Mouse (Mus musculus) ovary, adult 18-20 months (tissue): ENCODE results near the gene Bag6.
"Not testable (repeated sequence)": the region's sequence is repeated elsewhere in the genome, so short reads cannot be mapped to it uniquely, and the experiment has no call there.

ENCODE experiments used
- DNase-seq: peaks from one replicate; pipeline ENCODE4 v3.0.0; 2022; ENCODE audit warnings: low spot score, mixed read lengths

Gene Bag6

GRCm38 (mm10) chr17:35115046-35116019, 19.6 kb upstream of the Bag6 start, which contains the start of gene Ly6g5b:
TSS of gene Ly6g5b (minus strand) at chr17:35115428.
- no peak for DNase-seq

GRCm38 (mm10) chr17:35120745-35121142, 14.2 kb upstream of the Bag6 start:
- no peak for DNase-seq

DNA sequence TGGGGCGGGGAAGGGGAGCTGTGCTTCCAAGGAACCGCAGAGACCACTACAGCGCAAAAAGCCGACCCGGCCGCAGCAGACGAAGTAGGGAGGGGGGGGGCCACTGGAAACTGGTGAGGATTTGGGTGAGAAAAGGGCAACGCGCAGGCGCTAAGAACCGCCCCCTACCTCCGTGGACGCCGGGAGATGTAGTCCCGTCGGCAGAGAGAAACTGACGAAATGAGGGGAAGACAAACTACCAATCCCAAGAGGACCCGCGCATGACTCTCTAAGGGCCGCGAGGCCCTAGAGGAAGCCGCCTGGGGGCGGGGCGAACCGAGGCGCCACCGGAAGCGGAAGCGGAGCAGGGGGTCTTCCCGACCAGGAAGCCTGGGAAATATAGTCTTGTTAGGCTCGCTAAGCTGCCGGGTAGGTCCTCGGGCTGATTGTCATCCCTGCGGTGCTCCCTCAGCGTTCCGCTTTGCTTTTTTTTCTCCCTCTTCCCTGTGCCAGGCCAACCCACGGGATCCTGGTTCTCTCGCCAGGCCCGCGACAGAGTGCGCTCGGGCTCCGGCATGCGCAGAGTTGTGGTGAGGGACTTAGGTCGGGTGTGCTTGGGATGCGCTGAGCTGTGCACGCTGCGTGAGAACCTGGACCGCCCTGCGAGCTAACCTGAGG, 13.7 kb upstream of the Bag6 start, which contains the start of gene Gpank1:
Gene Gpank1, plus strand, starts transcription at position 313 of the 657 bp plus-strand sequence.
- peak; percentile 98 for DNase-seq

GRCm38 (mm10) chr17:35121871-35122303, 13.1 kb upstream of the Bag6 start, which contains the start of gene Csnk2b:
TSS of gene Csnk2b (minus strand) at chr17:35122053.
- DNase-seq = no peak

DNA sequence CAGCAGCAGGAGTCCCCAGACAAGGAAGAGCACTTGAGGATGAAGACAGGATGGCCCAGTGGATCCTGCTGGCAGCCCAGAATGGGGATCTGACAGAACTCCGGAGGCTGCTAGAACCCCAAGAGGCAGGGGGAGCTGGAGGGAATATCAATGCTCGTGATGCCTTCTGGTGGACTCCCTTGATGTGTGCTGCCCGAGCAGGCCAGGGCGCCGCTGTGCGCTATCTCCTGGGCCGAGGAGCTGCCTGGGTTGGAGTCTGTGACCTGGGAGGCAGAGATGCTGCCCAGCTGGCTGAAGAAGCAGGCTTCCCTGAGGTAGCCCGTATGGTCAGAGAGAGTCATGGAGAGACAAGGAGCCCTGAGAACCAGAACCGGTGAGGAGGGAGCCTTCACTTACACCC, 11.7 kb upstream of the Bag6 start:
- not testable (repeated sequence) for DNase-seq

DNA sequence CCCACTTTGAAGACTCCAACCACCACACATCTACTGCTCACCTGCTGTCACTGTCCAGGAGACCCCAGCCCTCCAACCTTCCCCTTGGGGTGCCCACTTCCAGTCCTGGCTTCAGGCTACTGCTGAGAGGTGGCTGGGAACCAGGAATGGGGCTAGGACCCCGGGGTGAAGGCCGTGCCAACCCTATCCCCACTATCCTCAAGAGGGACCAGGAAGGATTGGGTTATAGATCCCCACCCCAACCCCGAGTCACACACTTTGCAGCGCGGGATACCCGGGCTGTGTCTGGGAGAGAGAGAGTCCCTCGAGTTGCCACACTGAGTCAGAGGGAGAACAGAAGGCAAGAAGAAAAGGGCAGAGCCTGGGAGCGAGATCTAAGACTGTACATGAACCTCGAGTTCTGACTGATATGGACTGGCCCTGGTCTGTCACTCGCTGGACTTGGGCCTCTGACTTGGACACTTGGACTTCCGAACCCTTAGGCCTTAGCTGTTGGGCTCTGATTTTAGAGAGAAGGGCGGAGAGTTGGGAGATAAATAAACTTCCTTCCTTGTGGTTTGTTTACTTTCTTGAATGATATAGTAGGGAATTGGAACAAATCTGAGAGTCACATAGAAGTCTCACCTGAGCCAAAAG, 10.6 kb upstream of the Bag6 start:
- DNase-seq = not testable (repeated sequence)

GRCm38 (mm10) chr17:35125081-35125480, 9.9 kb upstream of the Bag6 start:
- DNase-seq = no peak

- no peak for DNase-seq
Measured at GRCm38 (mm10) chr17:35125578-35125977, 9.4 kb upstream of the Bag6 start.

GRCm38 (mm10) chr17:35126206-35126611, 8.8 kb upstream of the Bag6 start, which contains the start of gene D17H6S53E:
TSS of gene D17H6S53E (plus strand) at chr17:35126373.
- peak; percentile 60 for DNase-seq

DNA sequence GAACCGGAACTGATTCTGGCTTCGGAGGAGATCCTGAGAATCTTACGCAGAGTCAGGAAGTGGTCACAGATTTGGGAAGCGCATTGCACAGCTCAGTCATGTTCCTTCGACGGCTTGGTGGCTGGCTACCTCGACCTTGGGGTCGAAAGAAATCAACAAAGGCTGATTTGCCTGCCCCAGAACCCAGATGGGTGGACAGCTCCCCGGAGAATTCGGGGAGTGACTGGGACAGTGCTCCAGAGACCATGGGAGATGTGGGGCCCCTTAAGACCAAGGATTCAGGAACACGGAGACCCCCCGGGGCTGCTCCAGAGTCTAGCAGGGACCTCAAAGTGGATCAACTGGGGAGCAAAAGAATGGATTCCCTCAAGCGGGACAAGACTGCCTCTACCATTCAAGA, 8.0 kb upstream of the Bag6 start:
- DNase-seq = no peak

GRCm38 (mm10) chr17:35128996-35129395, 6.0 kb upstream of the Bag6 start:
- DNase-seq = no peak

- DNase-seq = no peak
Measured at GRCm38 (mm10) chr17:35131038-35131437, 3.9 kb upstream of the Bag6 start.

DNA sequence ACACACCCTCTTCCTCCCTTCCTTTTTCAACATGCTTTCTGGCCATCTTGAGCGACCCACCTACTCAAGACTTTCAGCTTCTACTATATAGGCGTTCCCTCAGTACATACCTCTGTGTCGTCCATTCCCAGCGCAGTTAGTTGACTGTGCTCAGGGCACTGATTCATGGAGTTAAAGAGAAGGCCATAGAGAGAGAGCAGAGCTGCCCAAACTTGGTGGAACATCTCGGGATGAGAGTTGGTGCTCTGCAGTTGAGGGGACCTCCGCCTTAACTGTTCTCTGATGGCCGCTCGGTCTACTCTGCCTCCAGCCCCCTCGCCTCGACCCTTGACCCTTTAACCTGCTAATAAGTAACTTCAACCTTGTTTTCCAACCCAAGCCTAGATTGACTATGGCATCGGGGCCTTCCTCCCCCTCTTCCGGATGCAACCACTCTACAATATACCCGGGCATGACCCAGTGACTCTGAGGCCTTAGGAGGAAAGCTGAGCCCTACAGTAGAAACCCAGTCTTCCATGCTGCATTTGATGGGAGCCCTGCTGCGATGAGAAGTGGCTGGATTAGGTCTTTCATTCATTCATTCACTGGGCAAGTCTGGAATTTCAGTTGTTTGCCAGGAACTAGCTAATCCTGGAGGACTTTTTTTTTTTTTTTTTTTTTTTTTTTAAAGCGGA, 3.3 kb upstream of the Bag6 start, which contains the start of gene Apom:
Gene Apom, minus strand, starts transcription at position 551 of the 674 bp plus-strand sequence.
- DNase-seq = no peak

- DNase-seq = no peak
Measured at GRCm38 (mm10) chr17:35132174-35132560, 2.8 kb upstream of the Bag6 start.

DNA sequence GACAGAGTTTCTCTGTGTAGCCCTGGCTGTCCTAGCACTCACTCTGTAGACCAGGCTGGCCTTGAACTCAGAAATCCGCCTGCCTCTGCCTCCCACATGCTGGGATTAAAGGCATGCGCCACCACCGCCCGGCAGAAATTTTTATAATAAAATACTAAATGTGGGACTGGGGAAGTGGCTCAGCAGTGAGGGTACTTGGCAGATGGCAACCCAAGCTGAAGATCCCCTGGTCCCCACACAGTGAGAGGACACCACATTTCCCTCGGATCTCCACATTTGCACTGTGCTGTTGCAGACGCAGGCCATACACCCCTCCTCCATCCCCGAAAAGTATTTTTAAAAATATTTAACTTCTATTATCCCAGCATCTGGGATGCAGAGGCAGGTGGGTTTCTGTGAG, 1.5 kb upstream of the Bag6 start:
- DNase-seq = no peak

GRCm38 (mm10) chr17:35135591-35136320, 778 bp downstream of the Bag6 start:
- no peak for DNase-seq

DNA sequence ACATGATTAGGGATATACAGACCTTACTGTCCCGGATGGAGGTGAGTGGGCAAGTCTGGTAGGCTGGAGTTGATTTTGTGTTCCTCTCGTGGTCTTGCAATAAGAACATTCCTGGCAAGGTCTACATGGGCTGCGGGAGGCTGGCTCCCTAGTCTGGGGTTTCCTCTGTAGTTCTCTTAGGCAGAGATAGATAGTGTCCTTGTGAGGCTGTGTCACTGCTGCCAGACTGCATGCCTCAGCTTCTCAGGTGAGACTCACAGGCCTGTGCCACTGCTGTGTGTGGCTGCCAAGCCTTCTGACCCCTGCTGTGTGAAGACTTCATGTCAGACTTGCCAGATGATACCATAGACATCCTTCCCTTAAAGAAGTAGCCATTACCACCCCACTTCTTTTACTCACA, 4.3 kb downstream of the Bag6 start:
- no peak for DNase-seq

DNA sequence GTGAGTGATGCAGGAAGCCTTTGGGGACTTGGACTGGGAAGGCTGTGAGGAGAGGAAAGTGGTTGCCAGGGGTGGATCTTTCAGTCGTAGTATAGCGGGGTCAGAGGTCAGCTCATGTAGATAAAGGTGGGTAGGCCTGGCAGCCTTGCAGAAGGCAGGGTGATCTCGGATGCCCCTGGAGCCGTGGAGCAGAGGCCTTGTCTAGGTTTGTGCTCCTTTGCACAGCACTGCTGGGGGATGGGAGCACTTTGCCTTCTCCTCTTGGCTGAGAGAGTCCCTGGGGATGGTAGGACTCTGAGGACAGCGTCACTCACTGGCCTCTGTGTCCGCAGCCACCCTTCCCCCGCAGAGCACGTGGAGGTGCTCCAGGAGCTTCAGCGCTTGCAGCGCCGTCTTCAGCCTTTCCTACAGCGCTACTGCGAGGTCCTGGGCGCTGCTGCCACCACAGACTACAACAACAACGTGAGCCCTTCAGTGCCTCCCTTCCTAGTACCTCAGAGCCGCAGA, 5.6 kb downstream of the Bag6 start:
- no peak for DNase-seq

DNA sequence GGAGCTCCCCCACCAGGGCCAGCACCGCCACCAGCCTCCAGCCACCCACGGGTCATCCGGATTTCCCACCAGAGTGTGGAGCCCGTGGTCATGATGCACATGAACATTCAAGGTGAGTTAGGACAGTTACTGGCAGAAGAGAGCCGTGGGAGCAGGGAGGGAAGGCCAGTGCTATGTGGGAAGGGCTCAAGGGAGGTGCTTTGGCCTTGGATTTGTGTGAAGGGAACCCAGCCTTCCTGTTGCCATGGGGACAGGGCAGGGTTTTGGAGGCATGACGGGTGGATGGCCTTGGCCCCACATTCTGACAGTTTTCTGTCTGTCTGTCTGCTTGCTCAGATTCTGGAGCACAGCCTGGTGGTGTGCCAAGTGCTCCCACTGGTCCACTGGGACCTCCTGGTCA, 7.0 kb downstream of the Bag6 start:
- DNase-seq = peak; percentile 87

DNA sequence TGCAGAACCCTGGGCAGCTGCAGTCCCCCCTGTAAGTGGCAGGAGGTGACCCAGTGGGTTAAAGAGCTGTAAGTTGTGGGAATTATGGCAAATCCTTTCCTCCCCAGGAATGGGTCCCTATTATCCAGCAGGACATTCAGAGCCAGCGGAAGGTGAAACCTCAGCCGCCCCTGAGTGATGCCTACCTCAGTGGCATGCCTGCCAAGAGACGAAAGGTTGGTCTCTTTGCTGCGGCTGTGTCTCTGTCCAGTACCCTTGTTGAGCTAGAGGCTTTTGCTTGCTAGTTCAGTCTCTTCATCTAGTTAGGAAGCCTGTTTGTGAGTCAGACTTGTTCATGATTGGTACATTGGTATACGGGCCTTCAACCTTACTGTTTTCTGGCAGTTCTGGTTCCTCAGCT, 11.2 kb downstream of the Bag6 start:
- no peak for DNase-seq

DNA sequence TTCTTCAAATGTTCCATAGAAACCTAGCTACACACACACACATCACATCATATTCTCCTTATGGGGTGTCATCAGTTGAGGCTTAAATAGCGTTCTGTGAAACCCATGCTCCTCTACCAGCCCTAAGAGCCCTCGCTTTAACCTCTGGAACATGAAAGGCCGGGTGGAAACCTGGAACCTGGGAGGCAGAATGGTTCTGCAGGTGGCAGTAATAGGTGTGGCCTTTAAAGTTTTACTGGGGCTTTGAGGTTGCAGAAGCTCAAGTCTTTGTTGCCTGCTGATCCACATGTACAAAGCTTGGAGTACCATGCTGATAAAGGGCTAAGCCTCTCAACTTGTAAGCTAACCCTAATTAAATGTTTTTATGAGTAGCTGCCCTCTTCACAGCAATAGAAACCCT, 12.4 kb downstream of the Bag6 start:
- no peak for DNase-seq
